In genomic region chr10:111471166-111471565, GRCm38 (mm10) we compare ENCODE assay signal across 24 mouse cellular contexts. TPM values are rescaled to one million over a fixed set of nuclear protein-coding genes. Genes with fewer than 3 reads are reported as not detected.
DNase-seq lines count a peak whose midpoint lies in the region; ATAC-seq and TF ChIP-seq lines count a peak whose summit lies in the region.
"Had no signal": no experiment of that assay in that cellular context is flagged by ENCODE, and none has a peak within 500 bp of the region (broad histone marks: within the 10 kb centered on the region; RNA-seq: fewer than 3 reads in every experiment).

No protein-coding gene starts in this region.

- TF ChIP-seq CTCF in lung, postnatal 0 days (IDR thresholded peaks at IDR 0.05): no peak
- TF ChIP-seq CTCF in bone marrow, adult 2 months (IDR thresholded peaks at IDR 0.05; ENCODE audit: control insufficient read depth, insufficient read depth, low read length): no peak
- TF ChIP-seq CTCF in kidney, adult 2 months (conservative IDR thresholded peaks at IDR 0.05; ENCODE audit: insufficient read depth, insufficient read length, low read depth, low read length): no peak

- peaks cover 2% of the 10 kb centered on the region; the same call in 1 of the 2 replicates for H3K4me1 ChIP-seq in lung, postnatal 0 days (ENCODE audit: insufficient read depth, low read depth, low read length)
- H3K4me1 ChIP-seq in bone marrow, adult 2 months (ENCODE audit: control insufficient read depth, insufficient read depth, low read length): peaks cover 2% of the 10 kb centered on the region
- H3K4me1 ChIP-seq in kidney, adult 2 months (ENCODE audit: control insufficient read depth, insufficient read depth, low read length): no peaks in the 10 kb centered on the region

- ATAC-seq in lung, postnatal 0 days: no peak
- ATAC-seq in monocyte, adult 5-6 weeks (replicated peaks; ENCODE audit: insufficient number of reproducible peaks, low FRiP score, low TSS enrichment, poor library complexity, severe bottlenecking): peak; percentile 68
- ATAC-seq: activated CD4-positive, CD25-positive, alpha-beta regulatory T cell, adult 4 months; midbrain, embryonic 16.5 days had no signal

- H3K36me3 ChIP-seq in lung, postnatal 0 days (ENCODE audit: insufficient read depth, low read length): no peaks in the 10 kb centered on the region
- H3K36me3 ChIP-seq in splenic B cell, adult 2 months (ENCODE audit: control insufficient read depth, insufficient read depth, low read length, poor library complexity, severe bottlenecking): no peaks in the 10 kb centered on the region
- no peaks in the 10 kb centered on the region for H3K36me3 ChIP-seq in kidney, adult 2 months (ENCODE audit: control insufficient read depth, insufficient read depth, low read length)
- H3K36me3 ChIP-seq: stomach, embryonic 15.5 days had no signal

- no peak overlapping the region for H3K4me2 ChIP-seq in lung, postnatal 0 days (replicated peaks; ENCODE audit: low read depth, low read length)
- H3K4me2 ChIP-seq: lung, embryonic 14.5 days; stomach, embryonic 15.5 days had no signal

- no peaks in the 10 kb centered on the region for H3K27me3 ChIP-seq in lung, postnatal 0 days (replicated peaks; ENCODE audit: insufficient read depth, low read length)
- no peaks in the 10 kb centered on the region for H3K27me3 ChIP-seq in splenic B cell, adult 2 months (ENCODE audit: control insufficient read depth, insufficient read depth, low read length, poor library complexity, severe bottlenecking)
- H3K27me3 ChIP-seq in kidney, adult 2 months (replicated peaks; ENCODE audit: control insufficient read depth, insufficient read depth, low read length): no peaks in the 10 kb centered on the region
- H3K27me3 ChIP-seq: megakaryocyte, embryonic 14.5 days; stomach, embryonic 15.5 days had no signal

- no peak overlapping the region for H3K9ac ChIP-seq in lung, postnatal 0 days (replicated peaks; ENCODE audit: low read depth)
- H3K9ac ChIP-seq: lung, embryonic 14.5 days; stomach, embryonic 15.5 days had no signal

- H3K9me3 ChIP-seq in lung, postnatal 0 days (ENCODE audit: low read length): no peaks in the 10 kb centered on the region
- H3K9me3 ChIP-seq: embryonic facial prominence, embryonic 10.5 days; hindbrain, embryonic 10.5 days; megakaryocyte, embryonic 14.5 days; stomach, embryonic 15.5 days had no signal

- intact Hi-C loops in heart, postnatal 14 days (cut with DNase I): loop anchor here (5.0 to 10.0 kb wide), 3 partner anchors 174 to 306 kb away; partner anchors contain the start of genes Bbs10 and Osbpl8
- intact Hi-C loops in left cerebral cortex, postnatal 10 days (cut with DNase I): loop anchor here (5.0 kb wide), 1 partner anchor 174 kb away; the partner anchor contains the start of gene Bbs10

- 87% methylated on average over 9 of the region's 9 CpGs for WGBS in lung, postnatal 0 days
- WGBS in bone marrow, adult 2 months: 31% methylated on average over 9 of the region's 9 CpGs
- 81% methylated on average over 9 of the region's 9 CpGs for WGBS in kidney, adult 2 months

- H3K4me3 ChIP-seq in lung, postnatal 0 days (ENCODE audit: low read depth, low read length): no peak overlapping the region
- no peak overlapping the region for H3K4me3 ChIP-seq in bone marrow, adult 2 months (replicated peaks; ENCODE audit: control insufficient read depth, low read depth, low read length)
- H3K4me3 ChIP-seq in kidney, adult 2 months (ENCODE audit: insufficient read depth, low read depth, low read length): no peak overlapping the region
- H3K4me3 ChIP-seq: embryonic facial prominence, embryonic 10.5 days; hindbrain, embryonic 10.5 days; megakaryocyte, embryonic 14.5 days; stomach, embryonic 15.5 days had no signal

- H3K27ac ChIP-seq in lung, postnatal 0 days (ENCODE audit: low read length): no peak overlapping the region
- peak overlapping the region; percentile 66; the same call in 1 of the 2 replicates for H3K27ac ChIP-seq in bone marrow, adult 2 months (ENCODE audit: control insufficient read depth, insufficient read depth, low read depth, low read length, poor library complexity)
- H3K27ac ChIP-seq in kidney, adult 2 months (ENCODE audit: insufficient read depth, low read depth, low read length): no peak overlapping the region
- H3K27ac ChIP-seq: hindbrain, embryonic 10.5 days; stomach, embryonic 15.5 days had no signal

- TF ChIP-seq EP300 in lung, postnatal 0 days (IDR thresholded peaks at IDR 0.05): no peak

- no peak for TF ChIP-seq POLR2A in bone marrow, adult 2 months (IDR thresholded peaks at IDR 0.05; ENCODE audit: borderline replicate concordance, control insufficient read depth, low read depth, low read length)
- no peak for TF ChIP-seq POLR2A in kidney, adult 2 months (IDR thresholded peaks at IDR 0.05; ENCODE audit: low read depth, low read length)

- peak; percentile 12 to 13 for DNase-seq in lung, adult 18-20 months
- DNase-seq in lung, postnatal 0 days (ENCODE audit: low spot score): no peak
- peak; percentile 92 for DNase-seq in splenic B cell, adult 2 months (ENCODE audit: low read depth, low spot score)
- no peak for DNase-seq in heart, postnatal 14 days
- no peak for DNase-seq in kidney, adult 2 months
- DNase-seq in left cerebral cortex, postnatal 10 days (ENCODE audit: extremely low spot score in 1 of 2, low spot score in 2 of 2): no peak
- DNase-seq: adrenal gland, postnatal 14 days; cerebellum, postnatal 14 days; kidney, adult 8-10 months; kidney, postnatal 25 days; left cerebral cortex, postnatal 4 days; liver; lung, embryonic 14.5 days; right cerebral cortex, postnatal 4 days; thymus, adult 18-20 months; thymus, postnatal 4 days had no signal

RNA-seq across cellular contexts. Expression of gene Nap1l1, which starts 1.9 kb away (rescaled TPM):
- polyA plus RNA-seq in lung, postnatal 0 days (2015; fragmentation: Nextera tagmentation; extraction: Ambion mirVana): 127 and 133 TPM in 2 replicates
- 243 and 309 TPM in 2 replicates for polyA plus RNA-seq in bone marrow, adult 2 months (2011; ENCODE audit: insufficient read depth, insufficient read length, low replicate concordance, missing spikeins)
- 260 to 307 TPM (median 290 TPM) in 3 replicates for total RNA-seq in monocyte, adult 5-6 weeks (2017)
- total RNA-seq in heart, postnatal 14 days (2021): 10 to 100 TPM; 59.7 to 65.9 TPM
- 9.9 and 18.8 TPM in 2 replicates for polyA plus RNA-seq in kidney, adult 2 months (2012; rRNA removed)
- total RNA-seq in left cerebral cortex, postnatal 10 days (2021): 100 to 1,000 TPM; 237 to 241 TPM

RNA-seq across cellular contexts. Expression of gene Phlda1, which starts 34.9 kb away (rescaled TPM):
- polyA plus RNA-seq in lung, postnatal 0 days (2015; fragmentation: Nextera tagmentation; extraction: Ambion mirVana): 97.0 and 100.0 TPM in 2 replicates
- 4.3 and 14.9 TPM in 2 replicates for polyA plus RNA-seq in bone marrow, adult 2 months (2011; ENCODE audit: insufficient read depth, insufficient read length, low replicate concordance, missing spikeins)
- total RNA-seq in monocyte, adult 5-6 weeks (2017): 0.19 to 4.2 TPM (median 1.3 TPM) in 3 replicates
- total RNA-seq in heart, postnatal 14 days (2021): 10 to 100 TPM; 20.3 to 22.3 TPM
- 7.8 and 9.5 TPM in 2 replicates for polyA plus RNA-seq in kidney, adult 2 months (2012; rRNA removed)
- total RNA-seq in left cerebral cortex, postnatal 10 days (2021): 10 to 100 TPM; 24.4 to 28.6 TPM

Comparison
In these comparisons a context has a peak if more than half of its experiments do, and no peak if none do; other contexts are left out.
1. DNase-seq: peak in lung, adult 18-20 months (2 of 2) and splenic B cell, adult 2 months (single experiment); none in lung, postnatal 0 days (single experiment), heart, postnatal 14 days (0 of 2), kidney, adult 2 months (single experiment) and left cerebral cortex, postnatal 10 days (0 of 2).